Mouse (Mus musculus) left cerebral cortex, postnatal 36 days (tissue): ENCODE measurements around the gene Tmem29. TPM values are rescaled to one million over a fixed set of nuclear protein-coding genes. Genes with fewer than 3 reads are reported as not detected.
"Not testable (repeated sequence)": the region's sequence is repeated elsewhere in the genome, so short reads cannot be mapped to it uniquely, and the experiment has no call there.

ENCODE experiments used
- DNase-seq, 2 experiments: peaks; one replicate each; pipeline ENCODE4 v3.0.0; 2021 to 2022; ENCODE audit warnings: low spot score in 2 of 2, mixed read lengths in 1 of 2
- intact Hi-C: fragments of 180-260 bp; cut with DNase I; formaldehyde crosslinking; loops from one replicate; pipeline ENCODE4 v1.15.1; 2025
- total RNA-seq, 2 experiments: library from RNA; stranded (reverse); gene quantifications; 2 replicates each; pipeline ENCODE4 v1.2.3; 2021

Gene Tmem29
- total RNA-seq = 10 to 100 TPM; 35.6 to 45.2 TPM

GRCm38 (mm10) chrX:150458766-150459350 is at the start of gene Tmem29:
Tmem29 (minus strand) TSS chrX:150459154.
- DNase-seq = peak; percentile 81 to 92
- intact Hi-C loops = loop anchor here (2.0 kb wide), 1 partner anchor 18 kb away; no protein-coding TSS in a partner anchor

GRCm38 (mm10) chrX:150508696-150509095 is 49.7 kb upstream of the Tmem29 start:
- DNase-seq = no peak
- intact Hi-C loops = no loop called here

- DNase-seq, intact Hi-C loops: not testable (repeated sequence)
These were observed 28.9 kb upstream of the Tmem29 start for GRCm38 (mm10) chrX:150487811-150488210.

- DNase-seq, intact Hi-C loops: not testable (repeated sequence)
These were observed 27.5 kb upstream of the Tmem29 start for GRCm38 (mm10) chrX:150486314-150487030.

GRCm38 (mm10) chrX:150477854-150478780 is 19.2 kb upstream of the Tmem29 start:
- intact Hi-C loops = loop anchor here (2.0 kb wide), 1 partner anchor 19 kb away; the partner anchor contains the start of gene Tmem29
- DNase-seq = peak; percentile 78 to 90

- intact Hi-C loops = no loop called here
These were observed 12.5 kb upstream of the Tmem29 start for GRCm38 (mm10) chrX:150471416-150471815.

GRCm38 (mm10) chrX:150468266-150468665 is 9.3 kb upstream of the Tmem29 start:
- intact Hi-C loops = no loop called here

More at GRCm38 (mm10) chrX:150471416-150471815, 12.5 kb upstream of the Tmem29 start:
- DNase-seq = no peak

GRCm38 (mm10) chrX:150466817-150467216 is 7.9 kb upstream of the Tmem29 start:
- DNase-seq, intact Hi-C loops: not testable (repeated sequence)

More at GRCm38 (mm10) chrX:150468266-150468665, 9.3 kb upstream of the Tmem29 start:
- DNase-seq = no peak

- intact Hi-C loops = no loop called here
- DNase-seq = no peak
These were observed 1.2 kb upstream of the Tmem29 start for GRCm38 (mm10) chrX:150460143-150460542.

GRCm38 (mm10) chrX:150459411-150459927 is 515 bp upstream of the Tmem29 start:
- intact Hi-C loops = loop anchor here (2.0 kb wide), 1 partner anchor 17 kb away; no protein-coding TSS in a partner anchor

GRCm38 (mm10) chrX:150458136-150458535 is 818 bp downstream of the Tmem29 start:
- DNase-seq = no peak
- intact Hi-C loops = loop anchor here (2.0 kb wide), 1 partner anchor 19 kb away; no protein-coding TSS in a partner anchor

More at GRCm38 (mm10) chrX:150459411-150459927, 515 bp upstream of the Tmem29 start:
- DNase-seq = peak in 1 of 2 experiments; percentile 8

GRCm38 (mm10) chrX:150440505-150441338 is 18.2 kb downstream of the Tmem29 start:
- intact Hi-C loops = no loop called here
- DNase-seq = peak; percentile 70 to 76

GRCm38 (mm10) chrX:150436373-150436772 is 22.6 kb downstream of the Tmem29 start:
- intact Hi-C loops = no loop called here
- DNase-seq = no peak

- DNase-seq = no peak
- intact Hi-C loops = no loop called here
These were observed 23.6 kb downstream of the Tmem29 start for GRCm38 (mm10) chrX:150435367-150435766.

GRCm38 (mm10) chrX:150413505-150413904 is 45.4 kb downstream of the Tmem29 start:
- intact Hi-C loops = no loop called here
- DNase-seq = no peak
